Mouse (Mus musculus): ENCODE results near the gene Znrd1. TPM values are rescaled to one million over a fixed set of nuclear protein-coding genes. Genes with fewer than 3 reads are reported as not detected.

Gene Znrd1
- polyA plus RNA-seq, 1 experiment: 40.6 TPM

GRCm38 (mm10) chr17:36961125-36961524 lies 2.8 kb upstream of the Znrd1 start:
- H3K4me3 ChIP-seq (replicated peaks; ENCODE audit: insufficient read depth, low read depth, low read length): no peak overlapping the region
- DNase-seq: no peak
- WGBS: 86% methylated on average over 1 of the region's 1 CpGs
- H3K27me3 ChIP-seq (ENCODE audit: control insufficient read depth, insufficient read depth, low read length): no peaks in the 10 kb centered on the region
- TF ChIP-seq CTCF (IDR thresholded peaks at IDR 0.05; ENCODE audit: borderline replicate concordance, insufficient read depth, low read depth, low read length) (no peak), POLR2A (IDR thresholded peaks at IDR 0.05; ENCODE audit: borderline replicate concordance, insufficient read depth, low read length) (no peak)
- peaks cover 4% of the 10 kb centered on the region for H3K4me1 ChIP-seq (ENCODE audit: control insufficient read depth, insufficient read depth, low read length)
- no peak overlapping the region for H3K27ac ChIP-seq (ENCODE audit: insufficient read depth, low read length)

GRCm38 (mm10) chr17:36958884-36959283 lies 525 bp upstream of the Znrd1 start:
- Histone ChIP-seq H3K4me3 (replicated peaks; ENCODE audit: insufficient read depth, low read depth, low read length) (peak overlapping the region; percentile 81), H3K27ac (ENCODE audit: insufficient read depth, low read length) (0 out of 2 replicates have a peak overlapping the region, but pooled peaks have one; percentile 60), H3K27me3 (ENCODE audit: control insufficient read depth, insufficient read depth, low read length) (no peaks in the 10 kb centered on the region), H3K4me1 (ENCODE audit: control insufficient read depth, insufficient read depth, low read length) (peaks cover 4% of the 10 kb centered on the region)
- DNase-seq: no peak
- 6% methylated on average over 12 of the region's 12 CpGs for WGBS
- TF ChIP-seq CTCF (IDR thresholded peaks at IDR 0.05; ENCODE audit: borderline replicate concordance, insufficient read depth, low read depth, low read length): no peak
- TF ChIP-seq POLR2A (IDR thresholded peaks at IDR 0.05; ENCODE audit: borderline replicate concordance, insufficient read depth, low read length): no peak

GRCm38 (mm10) chr17:36953062-36953461 lies 5.3 kb downstream of the Znrd1 start:
- TF ChIP-seq POLR2A (IDR thresholded peaks at IDR 0.05; ENCODE audit: borderline replicate concordance, insufficient read depth, low read length): no peak
- Histone ChIP-seq H3K4me1 (ENCODE audit: control insufficient read depth, insufficient read depth, low read length) (no peaks in the 10 kb centered on the region; the same call in 1 of the 2 replicates), H3K4me3 (replicated peaks; ENCODE audit: insufficient read depth, low read depth, low read length) (no peak overlapping the region), H3K27ac (ENCODE audit: insufficient read depth, low read length) (no peak overlapping the region), H3K27me3 (ENCODE audit: control insufficient read depth, insufficient read depth, low read length) (no peaks in the 10 kb centered on the region)
- WGBS: 91% methylated on average over 1 of the region's 1 CpGs
- no peak for DNase-seq

- no peak for TF ChIP-seq CTCF (IDR thresholded peaks at IDR 0.05; ENCODE audit: borderline replicate concordance, insufficient read depth, low read depth, low read length)
- TF ChIP-seq POLR2A (IDR thresholded peaks at IDR 0.05; ENCODE audit: borderline replicate concordance, insufficient read depth, low read length): no peak
- H3K27me3 ChIP-seq (ENCODE audit: control insufficient read depth, insufficient read depth, low read length): no peaks in the 10 kb centered on the region
- no peaks in the 10 kb centered on the region; the same call in 1 of the 2 replicates for H3K4me1 ChIP-seq (ENCODE audit: control insufficient read depth, insufficient read depth, low read length)
- H3K4me3 ChIP-seq (replicated peaks; ENCODE audit: insufficient read depth, low read depth, low read length): no peak overlapping the region
- H3K27ac ChIP-seq (ENCODE audit: insufficient read depth, low read length): no peak overlapping the region
- DNase-seq: peak in 1 of 2 experiments; percentile 23
- WGBS: 86% methylated on average over 2 of the region's 2 CpGs
Measured at GRCm38 (mm10) chr17:36952631-36953030, 5.7 kb downstream of the Znrd1 start.

GRCm38 (mm10) chr17:36950981-36951947 lies 7.1 kb downstream of the Znrd1 start, which contains the start of gene Ppp1r11:
Gene Ppp1r11, minus strand, starts transcription at chr17:36951741.
- Histone ChIP-seq H3K27ac (ENCODE audit: insufficient read depth, low read length) (0 out of 2 replicates have a peak within 1 kb of the TSS, but pooled peaks have one; percentile 52), H3K27me3 (ENCODE audit: control insufficient read depth, insufficient read depth, low read length) (no peaks in the 10 kb centered on the region), H3K4me1 (ENCODE audit: control insufficient read depth, insufficient read depth, low read length) (peaks cover 4% of the 10 kb centered on the region; the same call in 1 of the 2 replicates), H3K4me3 (replicated peaks; ENCODE audit: insufficient read depth, low read depth, low read length) (peak within 1 kb of the TSS; percentile 83)
- 2% methylated on average over 36 of the region's 36 CpGs for WGBS
- TF ChIP-seq POLR2A (IDR thresholded peaks at IDR 0.05; ENCODE audit: borderline replicate concordance, insufficient read depth, low read length): peak; percentile 87; the same call in 1 of the 2 replicates
- no peak for TF ChIP-seq CTCF (IDR thresholded peaks at IDR 0.05; ENCODE audit: borderline replicate concordance, insufficient read depth, low read depth, low read length)
- peak; percentile 96 to 98 for DNase-seq

- TF ChIP-seq CTCF (IDR thresholded peaks at IDR 0.05; ENCODE audit: borderline replicate concordance, insufficient read depth, low read depth, low read length) (no peak), POLR2A (IDR thresholded peaks at IDR 0.05; ENCODE audit: borderline replicate concordance, insufficient read depth, low read length) (no peak)
- WGBS: 91% methylated on average over 8 of the region's 8 CpGs
- Histone ChIP-seq H3K27me3 (ENCODE audit: control insufficient read depth, insufficient read depth, low read length) (no peaks in the 10 kb centered on the region), H3K4me3 (replicated peaks; ENCODE audit: insufficient read depth, low read depth, low read length) (no peak overlapping the region), H3K27ac (ENCODE audit: insufficient read depth, low read length) (no peak overlapping the region), H3K4me1 (ENCODE audit: control insufficient read depth, insufficient read depth, low read length) (peaks cover 4% of the 10 kb centered on the region; the same call in 1 of the 2 replicates)
- DNase-seq: no peak
Measured at GRCm38 (mm10) chr17:36949265-36949664, 9.1 kb downstream of the Znrd1 start.

GRCm38 (mm10) chr17:36948286-36948685 lies 10.1 kb downstream of the Znrd1 start:
- no peak for DNase-seq
- Histone ChIP-seq H3K4me1 (ENCODE audit: control insufficient read depth, insufficient read depth, low read length) (peaks cover 4% of the 10 kb centered on the region; the same call in 1 of the 2 replicates), H3K27me3 (ENCODE audit: control insufficient read depth, insufficient read depth, low read length) (no peaks in the 10 kb centered on the region), H3K27ac (ENCODE audit: insufficient read depth, low read length) (no peak overlapping the region), H3K4me3 (replicated peaks; ENCODE audit: insufficient read depth, low read depth, low read length) (no peak overlapping the region)
- TF ChIP-seq POLR2A (IDR thresholded peaks at IDR 0.05; ENCODE audit: borderline replicate concordance, insufficient read depth, low read length): no peak
- no peak for TF ChIP-seq CTCF (IDR thresholded peaks at IDR 0.05; ENCODE audit: borderline replicate concordance, insufficient read depth, low read depth, low read length)
- 64% methylated on average over 1 of the region's 1 CpGs for WGBS
